Mouse (Mus musculus): ENCODE results near the gene 2310061I04Rik.

DNA sequence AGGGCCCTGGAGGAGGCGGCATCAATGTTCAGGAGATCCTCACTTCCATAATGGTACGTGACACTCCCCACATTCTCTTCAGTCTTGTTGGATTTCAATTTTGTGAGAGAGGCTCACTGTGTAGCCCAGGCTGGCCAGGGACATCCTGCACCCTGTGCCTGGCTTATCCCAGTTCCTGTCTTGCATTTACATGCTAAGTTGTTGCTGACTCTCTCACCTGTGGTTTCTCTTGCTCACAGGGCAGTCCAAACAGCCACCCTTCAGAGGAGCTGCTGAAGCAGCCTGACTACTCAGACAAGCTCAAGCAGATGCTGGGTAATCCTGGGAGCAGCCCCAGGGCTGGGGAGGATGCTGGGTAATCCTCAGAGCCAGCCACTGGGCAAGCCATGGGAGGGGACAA, 32.3 kb upstream of the 2310061I04Rik start:
- TF ChIP-seq CTCF (IDR thresholded peaks at IDR 0.05; ENCODE audit: low read depth, low read length) = no peak
- TF ChIP-seq GATA1 (IDR thresholded peaks at IDR 0.05; ENCODE audit: borderline replicate concordance, low read length) = no peak

Data from G1E (cell line).